Mouse (Mus musculus) adrenal gland, postnatal 36 days (tissue): Measurements from ENCODE around the gene Il4. TPM values are rescaled to one million over a fixed set of nuclear protein-coding genes. Genes with fewer than 3 reads are reported as not detected.

Experiments
- DNase-seq, 2 experiments: peaks; one replicate each; pipeline ENCODE4 v3.0.0; 2021; ENCODE audit warnings: mixed read lengths in 1 of 2
- long read RNA-seq, 2 experiments: library from polyadenylated mRNA; stranded (forward); transcript quantifications; one replicate each; pipeline ENCODE4 v2.0.0; 2021; ENCODE audit warnings: borderline sequencing depth in 2 of 2
- total RNA-seq, 2 experiments: library from RNA; stranded (reverse); gene quantifications; 2 replicates each; pipeline ENCODE4 v1.2.3; 2021

The Il4 gene
- total RNA-seq = not detected
- long read RNA-seq, experiment 1, partial matches to known transcripts = 0 of 1 reads
- long read RNA-seq, experiment 1, other reads (novel, unspliced or antisense) = 1 of 1 reads
- long read RNA-seq, experiment 2 = 0 reads

- no peak for DNase-seq
Observed at GRCm38 (mm10) chr11:53618619-53619198, at the start of gene Il4. Gene Il4, minus strand, starts transcription at chr11:53618669.

- no peak for DNase-seq
Observed at GRCm38 (mm10) chr11:53664091-53664490, 45.6 kb upstream of the Il4 start.

GRCm38 (mm10) chr11:53662794-53663674, 44.6 kb upstream of the Il4 start:
- no peak for DNase-seq

GRCm38 (mm10) chr11:53657828-53658227, 39.4 kb upstream of the Il4 start:
- DNase-seq = no peak

- no peak for DNase-seq
Observed at GRCm38 (mm10) chr11:53657381-53657780, 38.9 kb upstream of the Il4 start.

GRCm38 (mm10) chr11:53656558-53657202, 38.2 kb upstream of the Il4 start:
- DNase-seq = no peak

GRCm38 (mm10) chr11:53655043-53655442, 36.6 kb upstream of the Il4 start:
- no peak for DNase-seq

GRCm38 (mm10) chr11:53652427-53652826, 34.0 kb upstream of the Il4 start:
- DNase-seq = no peak

- no peak for DNase-seq
Observed at GRCm38 (mm10) chr11:53651441-53651840, 33.0 kb upstream of the Il4 start.

- no peak for DNase-seq
Observed at GRCm38 (mm10) chr11:53644017-53644416, 25.5 kb upstream of the Il4 start.

- DNase-seq = no peak
Observed at GRCm38 (mm10) chr11:53642744-53643279, 24.3 kb upstream of the Il4 start.

GRCm38 (mm10) chr11:53637803-53638260, 19.4 kb upstream of the Il4 start:
- DNase-seq = no peak

GRCm38 (mm10) chr11:53637046-53637802, 18.8 kb upstream of the Il4 start:
- no peak for DNase-seq

- peak; percentile 12 to 37 for DNase-seq
Observed at GRCm38 (mm10) chr11:53636183-53636646, 17.7 kb upstream of the Il4 start.

GRCm38 (mm10) chr11:53635590-53636182, 17.2 kb upstream of the Il4 start:
- DNase-seq = no peak

GRCm38 (mm10) chr11:53634556-53634955, 16.1 kb upstream of the Il4 start, which contains the start of gene Il13:
Gene Il13, minus strand, starts transcription at chr11:53634702.
- DNase-seq = no peak

- no peak for DNase-seq
Observed at GRCm38 (mm10) chr11:53633644-53634043, 15.2 kb upstream of the Il4 start.

- no peak for DNase-seq
Observed at GRCm38 (mm10) chr11:53632122-53632733, 13.8 kb upstream of the Il4 start.

GRCm38 (mm10) chr11:53627859-53628258, 9.4 kb upstream of the Il4 start:
- peak; percentile 48 to 78 for DNase-seq

GRCm38 (mm10) chr11:53626802-53627373, 8.4 kb upstream of the Il4 start:
- DNase-seq = no peak
